Mouse (Mus musculus) MEL (cell line): Measurements from ENCODE around the gene Gm20696. TPM values are rescaled to one million over a fixed set of nuclear protein-coding genes. Genes with fewer than 3 reads are reported as not detected.
A peak's percentile ranks its signal among the peaks of the same experiment; 100 is the strongest.

ENCODE experiments used
- DNase-seq: peaks from one replicate; pipeline ENCODE4 v3.0.0; 2011; ENCODE audit warnings: low read depth, low spot score
- H3K27ac ChIP-seq: 2 replicates; pipeline ENCODE4 v1.5.1; 2012; ENCODE audit warnings: low read depth, mild to moderate bottlenecking, control low read depth, low read length, moderate library complexity; ENCODE audit not compliant: control insufficient read depth
- H3K27me3 ChIP-seq, 2 experiments: fragments of 150-350 bp in 1 of 2; sonication (generic) in 1 of 2; 2 replicates each; pipeline ENCODE4 v1.6.1; 2012; ENCODE audit warnings: low read length in 2 of 2, mild to moderate bottlenecking in 2 of 2, improper control_type of control experiment in 1 of 2, moderate library complexity in 1 of 2; ENCODE audit not compliant: insufficient read depth in 2 of 2, control insufficient read depth in 1 of 2
- H3K36me3 ChIP-seq, 2 experiments: 2 replicates each; pipeline ENCODE4 v1.6.1; 2012 to 2014; ENCODE audit warnings: low read length in 2 of 2, improper control_type of control experiment in 1 of 2, inconsistent platforms in 1 of 2, mild to moderate bottlenecking in 1 of 2; ENCODE audit not compliant: insufficient read depth in 2 of 2, control insufficient read depth in 1 of 2
- H3K4me1 ChIP-seq, 2 experiments: fragments of 150-350 bp in 1 of 2; sonication (generic) in 1 of 2; 2 replicates each; pipeline ENCODE4 v1.6.1; 2012; ENCODE audit warnings: low read length in 2 of 2, improper control_type of control experiment in 1 of 2, mild to moderate bottlenecking in 1 of 2; ENCODE audit not compliant: insufficient read depth in 2 of 2, control insufficient read depth in 1 of 2
- H3K4me3 ChIP-seq, 2 experiments: fragments of 150-350 bp in 1 of 2; sonication (generic) in 1 of 2; 2 replicates each; pipeline ENCODE4 v1.5.1; 2012; ENCODE audit warnings: low read depth in 2 of 2, low read length in 2 of 2, mild to moderate bottlenecking in 2 of 2, moderate library complexity in 2 of 2, control low read depth in 1 of 2, improper control_type of control experiment in 1 of 2; ENCODE audit not compliant: control insufficient read depth in 1 of 2, insufficient read depth in 1 of 2
- H3K79me2 ChIP-seq: 2 replicates; pipeline ENCODE4 v1.6.1; 2012; ENCODE audit warnings: mild to moderate bottlenecking, low read length, moderate library complexity; ENCODE audit not compliant: control insufficient read depth, poor library complexity, insufficient read depth
- H3K9ac ChIP-seq: 2 replicates; pipeline ENCODE4 v1.6.1; 2012; ENCODE audit warnings: low read depth, mild to moderate bottlenecking, control low read depth, low read length, moderate library complexity; ENCODE audit not compliant: control insufficient read depth, poor library complexity, severe bottlenecking
- H3K9me3 ChIP-seq: fragments of 150-350 bp; sonication (generic); replicated peaks from 2 replicates; pipeline ENCODE4 v1.6.1; 2012; ENCODE audit warnings: mild to moderate bottlenecking, low read length, improper control_type of control experiment, moderate library complexity; ENCODE audit not compliant: insufficient read depth
- BHLHE40 ChIP-seq: IDR thresholded peaks from 2 replicates; pipeline ENCODE4 v1.6.1; 2012; ENCODE audit warnings: low read depth, mild to moderate bottlenecking, inconsistent platforms, low read length, improper control_type of control experiment, borderline replicate concordance
- CTCF ChIP-seq, 3 experiments: IDR thresholded peaks in 2 of 3; conservative IDR thresholded peaks in 1 of 3; 2 replicates each; pipeline ENCODE4 v1.5.1; 2011 to 2012; ENCODE audit warnings: low read length in 3 of 3, low read depth in 2 of 3, mild to moderate bottlenecking in 2 of 3, improper control_type of control experiment in 1 of 3, inconsistent platforms in 1 of 3, mixed read lengths in 1 of 3, moderate library complexity in 1 of 3; ENCODE audit not compliant: control insufficient read depth in 1 of 3, insufficient read depth in 1 of 3, poor library complexity in 1 of 3, severe bottlenecking in 1 of 3
- E2F4 ChIP-seq: IDR thresholded peaks from 2 replicates; pipeline ENCODE4 v1.6.1; 2011; ENCODE audit warnings: low read depth, low read length, improper control_type of control experiment, borderline replicate concordance
- ELF1 ChIP-seq: IDR thresholded peaks from 2 replicates; pipeline ENCODE4 v1.6.1; 2014; ENCODE audit warnings: low read depth, mild to moderate bottlenecking, inconsistent platforms, low read length, improper control_type of control experiment, moderate library complexity
- EP300 ChIP-seq, 2 experiments: IDR thresholded peaks; 2 replicates each; pipeline ENCODE4 v1.6.1; 2011; ENCODE audit warnings: improper control_type of control experiment in 2 of 2, low read length in 2 of 2, low read depth in 1 of 2, mild to moderate bottlenecking in 1 of 2
- GATA1 ChIP-seq: IDR thresholded peaks from 2 replicates; pipeline ENCODE4 v1.6.1; 2011; ENCODE audit warnings: low read depth, low read length, improper control_type of control experiment
- JUND ChIP-seq: IDR thresholded peaks from 2 replicates; pipeline ENCODE4 v1.6.1; 2011; ENCODE audit warnings: low read depth, mild to moderate bottlenecking, improper control_type of control experiment, low read length
- MAFK ChIP-seq: IDR thresholded peaks from 2 replicates; pipeline ENCODE4 v1.6.1; 2011; ENCODE audit warnings: low read depth, mild to moderate bottlenecking, low read length, improper control_type of control experiment, borderline replicate concordance
- MAX ChIP-seq: IDR thresholded peaks from 2 replicates; pipeline ENCODE4 v1.6.1; 2011; ENCODE audit warnings: low read length, improper control_type of control experiment
- MAZ ChIP-seq: IDR thresholded peaks from 2 replicates; pipeline ENCODE4 v1.6.1; 2012; ENCODE audit warnings: low read depth, mild to moderate bottlenecking, inconsistent platforms, low read length, improper control_type of control experiment
- MEF2A ChIP-seq: IDR thresholded peaks from 2 replicates; pipeline ENCODE4 v1.6.1; 2014; ENCODE audit warnings: low read depth, mild to moderate bottlenecking, inconsistent platforms, low read length, improper control_type of control experiment; ENCODE audit not compliant: poor library complexity, insufficient replicate concordance, severe bottlenecking; ENCODE audit errors: extremely low read depth
- MYC ChIP-seq: IDR thresholded peaks from 2 replicates; pipeline ENCODE4 v1.6.1; 2011; ENCODE audit warnings: low read depth, mild to moderate bottlenecking, low read length, improper control_type of control experiment, moderate library complexity
- NELFE ChIP-seq: IDR thresholded peaks from 2 replicates; pipeline ENCODE4 v1.6.1; 2011; ENCODE audit warnings: low read depth, low read length, improper control_type of control experiment
- NRF1 ChIP-seq: IDR thresholded peaks from 2 replicates; pipeline ENCODE4 v1.6.1; 2014; ENCODE audit warnings: low read depth, mild to moderate bottlenecking, inconsistent platforms, low read length, improper control_type of control experiment, moderate library complexity; ENCODE audit not compliant: poor library complexity, insufficient read depth, severe bottlenecking
- POLR2A ChIP-seq, 2 experiments: IDR thresholded peaks; 2 replicates each; pipeline ENCODE4 v1.6.1; 2011 to 2012; ENCODE audit warnings: low read length in 2 of 2, mild to moderate bottlenecking in 2 of 2, control low read depth in 1 of 2, improper control_type of control experiment in 1 of 2, low read depth in 1 of 2, moderate library complexity in 1 of 2; ENCODE audit not compliant: control insufficient read depth in 1 of 2, insufficient read depth in 1 of 2, poor library complexity in 1 of 2
- SIN3A ChIP-seq: IDR thresholded peaks from 2 replicates; pipeline ENCODE4 v1.6.1; 2012; ENCODE audit warnings: low read length, improper control_type of control experiment, inconsistent platforms
- SMC3 ChIP-seq: IDR thresholded peaks from 2 replicates; pipeline ENCODE4 v1.6.1; 2011; ENCODE audit warnings: low read depth, low read length, improper control_type of control experiment
- TCF12 ChIP-seq: IDR thresholded peaks from 2 replicates; pipeline ENCODE4 v1.6.1; 2014; ENCODE audit warnings: low read depth, mild to moderate bottlenecking, inconsistent platforms, low read length, improper control_type of control experiment, moderate library complexity
- USF1 ChIP-seq: IDR thresholded peaks from 2 replicates; pipeline ENCODE4 v1.6.1; 2014; ENCODE audit warnings: low read depth, mild to moderate bottlenecking, inconsistent platforms, low read length, improper control_type of control experiment, moderate library complexity
- USF2 ChIP-seq, 2 experiments: IDR thresholded peaks; 2 replicates each; pipeline ENCODE4 v1.6.1; 2011 to 2012; ENCODE audit warnings: improper control_type of control experiment in 2 of 2, low read length in 2 of 2, borderline replicate concordance in 1 of 2, inconsistent platforms in 1 of 2, low read depth in 1 of 2, mild to moderate bottlenecking in 1 of 2; ENCODE audit not compliant: insufficient read depth in 1 of 2
- ZC3H11A ChIP-seq: IDR thresholded peaks from 2 replicates; pipeline ENCODE4 v1.6.1; 2012; ENCODE audit warnings: low read depth, mild to moderate bottlenecking, inconsistent platforms, low read length, improper control_type of control experiment
- ZMIZ1 ChIP-seq: IDR thresholded peaks from 2 replicates; pipeline ENCODE4 v1.6.1; 2012; ENCODE audit warnings: low read depth, mild to moderate bottlenecking, inconsistent platforms, low read length, improper control_type of control experiment, moderate library complexity
- polyA plus RNA-seq, 2 experiments: library from polyadenylated mRNA; stranded (reverse) in 1 of 2; unstranded in 1 of 2; fragments of >175 nt in 1 of 2; fragments of >200 nt in 1 of 2; gene quantifications; 2 replicates each; pipeline versions ENCODE4 v1.2.1 to v1.2.4; 2012; ENCODE audit warnings: low replicate concordance in 2 of 2, low read depth in 1 of 2; ENCODE audit not compliant: insufficient read length in 2 of 2, insufficient read depth in 1 of 2, missing spikeins in 1 of 2
- total RNA-seq: library from RNA; depleted of rRNA; stranded (reverse); fragments of 300-350 nt; gene quantifications from 2 replicates; pipeline ENCODE4 v1.2.3, GENCODE M21; 2012

The Gm20696 gene
- total and polyA plus RNA-seq, 3 experiments, result 0.07 to 0.39 TPM; not detected in 1

GRCm38 (mm10) chr6:99435140-99435539 is 231.5 kb downstream of the Gm20696 start:
- Histone ChIP-seq H3K36me3 (no peaks in the 10 kb centered on the region; a peak in 1 of 4 replicates), H3K4me1 (no peaks in the 10 kb centered on the region), H3K79me2 (no peaks in the 10 kb centered on the region), H3K9ac (no peak overlapping the region), H3K27me3 (no peaks in the 10 kb centered on the region), H3K4me3 (no peak overlapping the region), H3K9me3 (no peaks in the 10 kb centered on the region), H3K27ac (no peak overlapping the region)
- peak; percentile 11 for DNase-seq
- TF ChIP-seq MEF2A, result no peak
- no peak for TF ChIP-seq POLR2A (IDR thresholded peaks at IDR 0.05; ENCODE audit: control insufficient read depth in 1 of 2, insufficient read depth in 1 of 2, low read depth in 1 of 2, low read length in 2 of 2, poor library complexity in 1 of 2)
- TF ChIP-seq ELF1, result no peak
- no peak for TF ChIP-seq JUND
- TF ChIP-seq CTCF (IDR thresholded peaks at IDR 0.05 in 2 of 3, conservative IDR thresholded peaks at IDR 0.05 in 1 of 3; ENCODE audit: control insufficient read depth in 1 of 3, insufficient read depth in 1 of 3, low read depth in 2 of 3, low read length in 3 of 3, poor library complexity in 1 of 3, severe bottlenecking in 1 of 3), result no peak
- TF ChIP-seq NELFE, result no peak
- no peak for TF ChIP-seq MYC
- TF ChIP-seq SMC3, result no peak
- no peak for TF ChIP-seq TCF12
- no peak for TF ChIP-seq USF1
- no peak for TF ChIP-seq EP300 (IDR thresholded peaks at IDR 0.05; ENCODE audit: low read depth in 1 of 2, low read length in 2 of 2)
- TF ChIP-seq MAX, result no peak
- TF ChIP-seq ZC3H11A, result no peak
- no peak for TF ChIP-seq USF2 (IDR thresholded peaks at IDR 0.05; ENCODE audit: borderline replicate concordance in 1 of 2, insufficient read depth in 1 of 2, low read depth in 1 of 2, low read length in 2 of 2)

- Histone ChIP-seq H3K4me3 (no peak overlapping the region), H3K27ac (no peak overlapping the region), H3K79me2 (no peaks in the 10 kb centered on the region), H3K27me3 (no peaks in the 10 kb centered on the region), H3K9ac (no peak overlapping the region), H3K4me1 (no peaks in the 10 kb centered on the region), H3K9me3 (no peaks in the 10 kb centered on the region), H3K36me3 (no peaks in the 10 kb centered on the region; a peak in 1 of 4 replicates)
- DNase-seq, result no peak
- TF ChIP-seq JUND, result no peak
Observed at GRCm38 (mm10) chr6:99433006-99433405, 233.6 kb downstream of the Gm20696 start.

GRCm38 (mm10) chr6:99431941-99432340 is 234.7 kb downstream of the Gm20696 start:
- DNase-seq, result no peak
- Histone ChIP-seq H3K79me2 (no peaks in the 10 kb centered on the region), H3K27me3 (no peaks in the 10 kb centered on the region), H3K9me3 (no peaks in the 10 kb centered on the region), H3K4me1 (no peaks in the 10 kb centered on the region), H3K9ac (no peak overlapping the region), H3K27ac (no peak overlapping the region), H3K36me3 (no peaks in the 10 kb centered on the region; a peak in 1 of 4 replicates), H3K4me3 (no peak overlapping the region)
- TF ChIP-seq E2F4 (no peak), MAFK (no peak), NRF1 (no peak), NELFE (no peak), SIN3A (no peak), MAZ (no peak), ZMIZ1 (no peak), SMC3 (no peak), BHLHE40 (no peak), GATA1 (no peak)
